Mouse (Mus musculus): ENCODE measurements around the gene Nudt8.

DNA sequence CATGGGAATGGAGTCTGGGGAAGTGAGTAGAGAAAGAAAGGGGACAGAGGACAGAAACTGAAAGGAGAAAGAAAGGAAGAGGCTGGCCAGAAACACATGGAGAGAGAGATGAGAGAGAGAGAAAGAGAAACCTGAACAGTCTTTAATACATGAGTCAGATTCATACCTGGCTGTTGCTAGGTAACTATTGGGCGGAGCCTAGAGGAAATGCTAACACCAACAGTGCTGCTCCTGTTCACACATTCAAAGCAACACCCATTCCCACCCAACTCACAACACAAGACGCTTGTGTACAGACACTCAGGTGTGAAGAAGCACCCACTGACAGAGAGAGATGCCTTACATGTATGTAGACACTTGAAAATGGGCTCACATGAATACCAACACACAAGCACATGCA lies 24.5 kb upstream of the Nudt8 start:
- TF ChIP-seq POLR2A (IDR thresholded peaks at IDR 0.05; ENCODE audit: low read depth, low read length): no peak
- no peak for TF ChIP-seq CTCF (conservative IDR thresholded peaks at IDR 0.05; ENCODE audit: insufficient read depth, insufficient read length, low read depth, low read length)
